Mouse (Mus musculus): ENCODE measurements around the gene Mrps27. TPM values are rescaled to one million over a fixed set of nuclear protein-coding genes. Genes with fewer than 3 reads are reported as not detected.
A peak's percentile ranks its signal among the peaks of the same experiment; 100 is the strongest.

Gene Mrps27
- 56.1 and 56.2 TPM in 2 replicates for polyA plus RNA-seq (2014; fragmentation: Nextera tagmentation; extraction: Ambion mirVana)

DNA sequence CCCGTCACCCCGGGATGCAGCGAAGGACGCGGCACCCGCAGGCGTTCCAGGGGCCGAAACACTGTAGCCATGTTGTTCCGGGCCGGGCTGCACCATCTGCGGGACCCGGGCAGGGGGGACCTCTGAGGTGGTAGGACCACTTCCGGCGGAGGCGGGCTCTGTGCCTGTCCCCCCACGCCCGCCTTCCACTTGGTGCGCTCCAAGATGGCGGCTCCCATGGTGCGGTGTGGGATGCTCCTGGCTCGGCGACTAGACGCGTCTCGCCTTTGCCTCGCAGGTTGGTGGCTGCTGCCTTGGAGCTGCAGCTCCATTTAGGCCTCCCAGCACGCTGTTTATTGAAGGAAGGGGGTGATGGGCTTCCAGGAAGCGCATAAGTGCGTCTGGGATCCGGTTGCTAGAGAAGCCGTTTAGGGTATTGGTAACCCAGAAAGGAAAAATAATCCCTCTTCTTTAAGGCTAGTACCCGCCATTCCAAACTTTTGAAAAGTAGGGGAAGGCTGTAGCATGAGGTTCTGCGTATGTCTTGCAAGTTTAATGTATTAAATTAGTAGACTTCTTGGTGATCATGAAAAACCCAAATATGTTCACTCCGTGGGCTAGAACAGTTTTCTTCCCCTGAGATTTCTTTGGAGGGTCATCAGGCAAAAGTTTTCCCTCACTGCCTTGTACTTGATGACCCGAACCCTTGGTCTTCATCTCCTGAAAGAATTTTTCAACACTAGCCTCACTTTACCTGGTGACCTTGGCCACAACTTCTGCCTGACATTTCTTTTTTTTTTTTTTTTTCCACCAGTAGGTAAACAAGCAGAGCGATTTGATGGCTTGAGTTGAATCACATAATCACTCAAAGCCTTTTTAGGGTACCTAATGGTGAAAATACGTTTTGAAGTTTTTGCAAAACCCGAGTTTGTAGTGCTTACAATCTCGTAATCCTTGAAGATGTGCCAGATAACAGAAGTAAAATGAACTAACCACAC is at the start of gene Mrps27, which contains the start of gene Ptcd2:
Gene Mrps27, plus strand, starts transcription at position 188 of the 977 bp plus-strand sequence.
Gene Ptcd2, minus strand, starts transcription at position 107 of the 977 bp plus-strand sequence.
- H3K36me3 ChIP-seq (ENCODE audit: control insufficient read depth, insufficient read depth, low read length), result peaks cover 29% of the 10 kb centered on the region
- H3K27ac ChIP-seq (ENCODE audit: low read length), result peak within 1 kb of the TSS; percentile 83
- peak within 1 kb of the TSS; percentile 81 for H3K4me3 ChIP-seq (ENCODE audit: low read depth, low read length)
- peak; percentile 98 for ATAC-seq (ENCODE audit: insufficient number of reproducible peaks, insufficient read depth, low FRiP score, low read depth)
- no peaks in the 10 kb centered on the region for H3K9me3 ChIP-seq (ENCODE audit: control insufficient read depth, low read depth, low read length)
- H3K4me1 ChIP-seq (ENCODE audit: control insufficient read depth, insufficient read depth, low read length), result peaks cover 16% of the 10 kb centered on the region
- 2% methylated on average over 39 of the region's 39 CpGs for WGBS
- no peaks in the 10 kb centered on the region for H3K27me3 ChIP-seq (ENCODE audit: control insufficient read depth, insufficient read depth, low read length)
- H3K4me2 ChIP-seq (replicated peaks; ENCODE audit: low read depth, low read length), result peak within 1 kb of the TSS; percentile 77
- H3K9ac ChIP-seq (replicated peaks; ENCODE audit: low read depth, low read length), result peak within 1 kb of the TSS; percentile 57

- Histone ChIP-seq H3K27me3 (ENCODE audit: control insufficient read depth, insufficient read depth, low read length) (no peaks in the 10 kb centered on the region), H3K4me1 (ENCODE audit: control insufficient read depth, insufficient read depth, low read length) (0 out of 2 replicates have a peak, but pooled peaks cover 4% of the 10 kb centered on the region), H3K9ac (replicated peaks; ENCODE audit: low read depth, low read length) (no peak overlapping the region), H3K4me2 (replicated peaks; ENCODE audit: low read depth, low read length) (no peak overlapping the region), H3K27ac (ENCODE audit: low read length) (no peak overlapping the region), H3K4me3 (ENCODE audit: low read depth, low read length) (no peak overlapping the region), H3K9me3 (ENCODE audit: control insufficient read depth, low read depth, low read length) (no peaks in the 10 kb centered on the region), H3K36me3 (ENCODE audit: control insufficient read depth, insufficient read depth, low read length) (no peaks in the 10 kb centered on the region)
- 76% methylated on average over 5 of the region's 5 CpGs for WGBS
- ATAC-seq (ENCODE audit: insufficient number of reproducible peaks, insufficient read depth, low FRiP score, low read depth), result no peak
Measured at GRCm38 (mm10) chr13:99299921-99300320, 44.7 kb upstream of the Mrps27 start.

DNA sequence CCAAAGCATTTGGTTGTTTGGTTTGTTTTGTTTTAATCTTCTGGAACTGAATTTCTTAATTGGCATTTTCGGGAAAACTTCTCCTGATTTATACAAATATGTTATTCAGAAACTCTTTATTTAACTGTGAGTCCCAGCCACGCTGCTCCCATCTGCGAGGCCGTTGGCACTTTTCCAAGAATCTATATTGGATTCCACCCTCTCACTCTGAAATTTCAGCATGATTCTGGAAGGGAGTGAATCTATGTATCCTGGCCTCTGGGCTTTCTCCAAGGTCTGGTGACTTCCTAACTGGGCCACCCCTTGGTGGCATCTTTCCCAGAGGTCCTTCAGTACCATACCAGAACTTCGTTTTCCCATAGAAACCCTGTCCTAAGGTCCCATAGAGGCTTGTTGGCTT is 40.7 kb upstream of the Mrps27 start:
- H3K27ac ChIP-seq (ENCODE audit: low read length), result no peak overlapping the region
- no peak overlapping the region for H3K4me2 ChIP-seq (replicated peaks; ENCODE audit: low read depth, low read length)
- no peaks in the 10 kb centered on the region for H3K9me3 ChIP-seq (ENCODE audit: control insufficient read depth, low read depth, low read length)

DNA sequence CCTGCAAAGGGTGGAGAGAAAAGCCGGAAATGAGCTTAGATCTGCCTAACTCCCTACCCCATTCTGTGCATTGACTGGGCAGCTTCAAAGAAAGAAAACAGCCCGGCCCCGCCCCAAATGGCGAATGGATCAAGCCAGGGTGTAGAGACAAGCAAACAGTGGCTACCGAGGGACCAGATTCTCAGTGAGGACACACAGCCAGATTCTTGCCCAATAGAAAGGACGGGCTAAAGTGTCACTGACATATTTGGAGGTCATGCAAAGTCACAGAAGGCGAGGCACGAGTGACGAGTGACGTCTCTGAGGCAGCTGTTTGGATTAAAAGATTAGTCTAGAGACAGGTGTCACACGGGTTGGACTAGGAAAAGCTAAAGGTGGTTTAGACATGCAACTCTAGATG is 40.2 kb upstream of the Mrps27 start:
- no peak overlapping the region for H3K27ac ChIP-seq (ENCODE audit: low read length)
- 0 out of 2 replicates have a peak, but pooled peaks cover 4% of the 10 kb centered on the region for H3K4me1 ChIP-seq (ENCODE audit: control insufficient read depth, insufficient read depth, low read length)
- WGBS, result 49% methylated on average over 11 of the region's 11 CpGs
- H3K27me3 ChIP-seq (ENCODE audit: control insufficient read depth, insufficient read depth, low read length), result no peaks in the 10 kb centered on the region
- no peak for ATAC-seq (ENCODE audit: insufficient number of reproducible peaks, insufficient read depth, low FRiP score, low read depth)
- H3K36me3 ChIP-seq (ENCODE audit: control insufficient read depth, insufficient read depth, low read length), result no peaks in the 10 kb centered on the region
- no peak overlapping the region for H3K9ac ChIP-seq (replicated peaks; ENCODE audit: low read depth, low read length)
- no peaks in the 10 kb centered on the region for H3K9me3 ChIP-seq (ENCODE audit: control insufficient read depth, low read depth, low read length)
- no peak overlapping the region for H3K4me2 ChIP-seq (replicated peaks; ENCODE audit: low read depth, low read length)
- no peak overlapping the region for H3K4me3 ChIP-seq (ENCODE audit: low read depth, low read length)

More for the DNA sequence above, 40.7 kb upstream of the Mrps27 start:
- 42% methylated on average over 5 of the region's 5 CpGs for WGBS
- no peaks in the 10 kb centered on the region for H3K27me3 ChIP-seq (ENCODE audit: control insufficient read depth, insufficient read depth, low read length)
- ATAC-seq (ENCODE audit: insufficient number of reproducible peaks, insufficient read depth, low FRiP score, low read depth), result no peak
- no peak overlapping the region for H3K4me3 ChIP-seq (ENCODE audit: low read depth, low read length)
- no peaks in the 10 kb centered on the region for H3K36me3 ChIP-seq (ENCODE audit: control insufficient read depth, insufficient read depth, low read length)
- 0 out of 2 replicates have a peak, but pooled peaks cover 4% of the 10 kb centered on the region for H3K4me1 ChIP-seq (ENCODE audit: control insufficient read depth, insufficient read depth, low read length)
- H3K9ac ChIP-seq (replicated peaks; ENCODE audit: low read depth, low read length), result no peak overlapping the region

DNA sequence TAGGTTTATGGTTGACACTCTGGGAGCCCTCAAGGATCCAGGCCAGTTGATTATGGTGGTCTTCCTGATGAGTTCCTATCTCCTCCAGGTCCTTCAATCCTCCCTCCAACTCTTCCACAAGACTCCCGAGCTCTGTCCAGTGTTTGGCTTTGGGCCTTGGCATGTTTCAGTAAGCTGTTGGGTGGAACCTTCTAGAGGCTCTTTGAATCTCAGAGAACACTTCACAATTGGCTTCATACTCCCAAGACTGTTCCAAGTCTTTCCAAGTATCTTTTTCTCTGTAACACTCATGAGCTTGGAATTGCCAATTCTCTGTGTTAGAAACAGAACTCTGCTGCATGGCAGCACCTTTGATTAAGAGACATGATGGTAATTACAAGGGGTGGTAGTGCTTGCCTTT is 39.4 kb upstream of the Mrps27 start:
- 0 out of 2 replicates have a peak, but pooled peaks cover 4% of the 10 kb centered on the region for H3K4me1 ChIP-seq (ENCODE audit: control insufficient read depth, insufficient read depth, low read length)
- no peak overlapping the region for H3K4me3 ChIP-seq (ENCODE audit: low read depth, low read length)
- H3K4me2 ChIP-seq (replicated peaks; ENCODE audit: low read depth, low read length), result no peak overlapping the region
- no peaks in the 10 kb centered on the region for H3K27me3 ChIP-seq (ENCODE audit: control insufficient read depth, insufficient read depth, low read length)
- ATAC-seq (ENCODE audit: insufficient number of reproducible peaks, insufficient read depth, low FRiP score, low read depth), result no peak
- WGBS, result 77% methylated on average over 1 of the region's 1 CpGs
- H3K36me3 ChIP-seq (ENCODE audit: control insufficient read depth, insufficient read depth, low read length), result no peaks in the 10 kb centered on the region
- H3K9ac ChIP-seq (replicated peaks; ENCODE audit: low read depth, low read length), result no peak overlapping the region
- H3K27ac ChIP-seq (ENCODE audit: low read length), result no peak overlapping the region
- H3K9me3 ChIP-seq (ENCODE audit: control insufficient read depth, low read depth, low read length), result no peaks in the 10 kb centered on the region

DNA sequence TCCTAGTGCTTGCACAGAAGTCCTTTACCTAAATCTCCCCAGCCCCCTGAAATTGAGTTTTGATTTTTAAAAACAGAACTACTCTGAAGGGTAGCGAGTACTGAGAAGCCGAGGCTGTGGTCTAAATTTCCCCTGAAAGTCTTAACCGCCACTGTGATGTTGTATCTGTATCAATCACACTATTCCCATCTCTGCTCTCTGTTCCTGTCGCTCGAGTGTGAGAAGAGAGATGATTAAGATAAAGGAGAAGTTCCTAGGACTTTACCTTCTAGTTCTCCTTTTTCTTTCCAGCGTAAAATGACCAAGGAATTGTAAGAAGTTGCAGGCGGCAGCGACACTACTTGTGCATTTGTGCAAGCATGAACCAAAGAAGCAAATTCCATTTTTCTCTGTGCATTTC is 38.4 kb upstream of the Mrps27 start:
- H3K4me2 ChIP-seq (replicated peaks; ENCODE audit: low read depth, low read length), result no peak overlapping the region
- no peaks in the 10 kb centered on the region for H3K27me3 ChIP-seq (ENCODE audit: control insufficient read depth, insufficient read depth, low read length)
- no peak overlapping the region for H3K27ac ChIP-seq (ENCODE audit: low read length)
- no peak overlapping the region for H3K4me3 ChIP-seq (ENCODE audit: low read depth, low read length)
- H3K4me1 ChIP-seq (ENCODE audit: control insufficient read depth, insufficient read depth, low read length), result 0 out of 2 replicates have a peak, but pooled peaks cover 4% of the 10 kb centered on the region
- no peaks in the 10 kb centered on the region for H3K9me3 ChIP-seq (ENCODE audit: control insufficient read depth, low read depth, low read length)
- 76% methylated on average over 8 of the region's 8 CpGs for WGBS
- ATAC-seq (ENCODE audit: insufficient number of reproducible peaks, insufficient read depth, low FRiP score, low read depth), result no peak
- no peak overlapping the region for H3K9ac ChIP-seq (replicated peaks; ENCODE audit: low read depth, low read length)
- H3K36me3 ChIP-seq (ENCODE audit: control insufficient read depth, insufficient read depth, low read length), result no peaks in the 10 kb centered on the region

DNA sequence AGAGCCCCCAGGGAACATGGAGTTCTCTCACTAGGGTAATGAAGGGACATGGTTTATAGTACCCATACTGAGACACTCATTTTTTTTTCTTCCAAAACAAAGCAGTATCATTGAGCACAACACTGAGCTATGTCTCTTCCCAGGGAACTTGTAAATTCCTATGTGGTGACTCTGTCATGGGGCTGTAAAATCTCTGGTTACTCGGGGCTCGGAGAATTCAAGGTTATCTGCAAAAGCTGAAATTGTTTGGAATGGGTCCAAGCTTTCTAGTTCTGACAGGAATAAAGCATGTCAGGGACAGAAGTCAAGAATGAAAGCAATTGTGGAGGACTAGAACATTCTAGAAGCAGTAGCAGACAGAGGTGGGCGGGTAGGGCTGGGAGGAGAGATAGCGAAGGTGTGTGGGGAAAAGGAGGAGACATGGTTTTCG is 36.6 kb upstream of the Mrps27 start:
- Histone ChIP-seq H3K27ac (ENCODE audit: low read length) (no peak overlapping the region), H3K9ac (replicated peaks; ENCODE audit: low read depth, low read length) (no peak overlapping the region), H3K4me2 (replicated peaks; ENCODE audit: low read depth, low read length) (no peak overlapping the region), H3K9me3 (ENCODE audit: control insufficient read depth, low read depth, low read length) (no peaks in the 10 kb centered on the region), H3K4me1 (ENCODE audit: control insufficient read depth, insufficient read depth, low read length) (0 out of 2 replicates have a peak, but pooled peaks cover 4% of the 10 kb centered on the region), H3K27me3 (ENCODE audit: control insufficient read depth, insufficient read depth, low read length) (no peaks in the 10 kb centered on the region), H3K4me3 (ENCODE audit: low read depth, low read length) (no peak overlapping the region), H3K36me3 (ENCODE audit: control insufficient read depth, insufficient read depth, low read length) (no peaks in the 10 kb centered on the region)
- WGBS, result 60% methylated on average over 5 of the region's 5 CpGs
- no peak for ATAC-seq (ENCODE audit: insufficient number of reproducible peaks, insufficient read depth, low FRiP score, low read depth)

GRCm38 (mm10) chr13:99308393-99308792 is 36.2 kb upstream of the Mrps27 start:
- Histone ChIP-seq H3K9ac (replicated peaks; ENCODE audit: low read depth, low read length) (no peak overlapping the region), H3K9me3 (ENCODE audit: control insufficient read depth, low read depth, low read length) (no peaks in the 10 kb centered on the region), H3K36me3 (ENCODE audit: control insufficient read depth, insufficient read depth, low read length) (no peaks in the 10 kb centered on the region), H3K27ac (ENCODE audit: low read length) (no peak overlapping the region), H3K4me1 (ENCODE audit: control insufficient read depth, insufficient read depth, low read length) (0 out of 2 replicates have a peak, but pooled peaks cover 3% of the 10 kb centered on the region), H3K27me3 (ENCODE audit: control insufficient read depth, insufficient read depth, low read length) (no peaks in the 10 kb centered on the region), H3K4me3 (ENCODE audit: low read depth, low read length) (no peak overlapping the region), H3K4me2 (replicated peaks; ENCODE audit: low read depth, low read length) (no peak overlapping the region)
- WGBS, result 88% methylated on average over 8 of the region's 8 CpGs
- ATAC-seq (ENCODE audit: insufficient number of reproducible peaks, insufficient read depth, low FRiP score, low read depth), result no peak

All from stomach, embryonic 14.5 days (tissue).